Mouse (Mus musculus) lung, postnatal 0 days (tissue): ENCODE measurements at regions not wholly inside any gene's neighbourhood (a gene's known extent, or its start where the extent isn't known, plus 50 kb on each side); places are given as distances from the start of the nearest gene placed in this dataset.
A peak's percentile ranks its signal among the peaks of the same experiment; 100 is the strongest.

Experiments used
- ATAC-seq: fragments of 200-750 bp; cut with Nextera tagmentation; 2 replicates; pipeline ENCODE4 v1.8.0; 2017; ENCODE audit warnings: moderate library complexity
- DNase-seq: peaks from one replicate; pipeline ENCODE4 v3.0.0-alpha.2; 2016; ENCODE audit warnings: low spot score
- H3K27ac ChIP-seq: fragments of 300-500 bp; sonication (generic); 2 replicates; pipeline ENCODE4 v1.5.1; 2014; ENCODE audit warnings: antibody characterized with exemption, mild to moderate bottlenecking, low read length, mixed read lengths
- H3K27me3 ChIP-seq: fragments of 300-500 bp; sonication (generic); replicated peaks from 2 replicates; pipeline ENCODE4 v1.6.1; 2014; ENCODE audit warnings: low read length, mixed read lengths; ENCODE audit not compliant: insufficient read depth
- H3K36me3 ChIP-seq: fragments of 300-500 bp; sonication (generic); 2 replicates; pipeline ENCODE4 v1.6.1; 2014; ENCODE audit warnings: low read length, mixed read lengths; ENCODE audit not compliant: insufficient read depth
- H3K4me1 ChIP-seq: fragments of 300-500 bp; sonication (generic); 2 replicates; pipeline ENCODE4 v1.6.1; 2014; ENCODE audit warnings: antibody characterized with exemption, low read depth, low read length, mixed read lengths; ENCODE audit not compliant: insufficient read depth
- H3K4me2 ChIP-seq: fragments of 300-500 bp; sonication (generic); replicated peaks from 2 replicates; pipeline ENCODE4 v1.6.1; 2014; ENCODE audit warnings: low read depth, mild to moderate bottlenecking, low read length, moderate library complexity, mixed read lengths
- H3K4me3 ChIP-seq: fragments of 300-500 bp; sonication (generic); 2 replicates; pipeline ENCODE4 v1.5.1; 2014; ENCODE audit warnings: low read depth, low read length
- H3K9ac ChIP-seq: fragments of 300-500 bp; sonication (generic); replicated peaks from 2 replicates; pipeline ENCODE4 v1.6.1; 2014; ENCODE audit warnings: low read depth, mild to moderate bottlenecking
- H3K9me3 ChIP-seq: fragments of 300-500 bp; sonication (generic); 2 replicates; pipeline ENCODE4 v1.6.1; 2016; ENCODE audit warnings: low read length, mixed read lengths
- CTCF ChIP-seq: IDR thresholded peaks from 2 replicates; pipeline ENCODE4 v1.5.1; 2016; ENCODE audit warnings: antibody characterized with exemption, mild to moderate bottlenecking
- EP300 ChIP-seq: IDR thresholded peaks from 2 replicates; pipeline ENCODE4 v1.6.1; 2016; ENCODE audit warnings: antibody characterized with exemption, mild to moderate bottlenecking, control low read depth
- WGBS: fragments of 180-500 bp; shearing (Covaris S2); extraction: QIAGEN DNeasy Blood & Tissue Kit; methylation state at CpG from one replicate; pipeline ENCODE4 v1.1.7; 2014; 5-methylcytosine and 5-hydroxymethylcytosine counted together

DNA sequence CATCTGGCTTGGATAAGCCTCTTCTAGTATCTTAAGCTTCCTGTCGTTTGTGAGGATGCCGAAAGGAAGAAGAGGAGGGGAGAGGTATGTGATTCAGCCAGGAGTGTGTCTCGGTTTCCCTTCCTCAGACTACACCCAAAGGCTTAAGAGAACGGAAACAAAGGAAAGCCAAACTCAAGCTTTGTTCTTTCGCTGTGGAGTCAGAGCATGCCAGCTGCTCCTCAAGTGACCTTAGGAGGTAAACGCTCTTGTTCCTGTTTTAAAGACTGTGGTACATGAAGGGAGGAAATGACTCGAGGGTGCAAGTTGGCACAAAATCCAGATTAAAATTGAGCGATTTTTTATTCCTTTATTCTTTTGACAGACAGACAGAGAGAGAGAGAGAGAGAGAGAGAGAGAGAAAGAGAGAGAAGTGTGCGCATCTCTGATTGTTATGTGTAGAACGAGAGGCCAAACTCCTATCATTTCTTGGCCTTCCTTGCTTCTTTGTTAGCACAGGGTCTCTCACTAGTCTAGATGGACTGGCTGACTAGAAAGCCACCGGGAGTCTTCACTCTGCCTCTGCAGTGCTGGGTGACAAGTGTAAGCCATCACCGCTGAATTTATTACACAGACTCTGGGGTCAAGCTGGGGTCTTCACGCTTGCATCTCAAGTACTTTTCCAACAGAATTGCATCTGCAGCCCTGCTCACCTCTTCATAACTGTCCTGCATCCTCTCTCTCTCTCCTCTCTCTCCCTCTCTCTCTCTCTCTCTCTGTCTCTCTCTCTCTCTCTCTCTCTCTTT, 151.5 kb upstream of the Pde3a start:
- H3K4me3 ChIP-seq = no peak overlapping the region
- no peaks in the 10 kb centered on the region for H3K4me1 ChIP-seq
- H3K9me3 ChIP-seq = no peaks in the 10 kb centered on the region
- H3K9ac ChIP-seq = no peak overlapping the region
- H3K36me3 ChIP-seq = no peaks in the 10 kb centered on the region
- no peak overlapping the region for H3K4me2 ChIP-seq
- ATAC-seq (peak; percentile 86), DNase-seq (peak; percentile 69)
- TF ChIP-seq CTCF (no peak), EP300 (peak; percentile 85)
- WGBS = 41% methylated on average over 13 of the region's 13 CpGs
- peak overlapping the region; percentile 32 for H3K27ac ChIP-seq
- no peaks in the 10 kb centered on the region for H3K27me3 ChIP-seq

DNA sequence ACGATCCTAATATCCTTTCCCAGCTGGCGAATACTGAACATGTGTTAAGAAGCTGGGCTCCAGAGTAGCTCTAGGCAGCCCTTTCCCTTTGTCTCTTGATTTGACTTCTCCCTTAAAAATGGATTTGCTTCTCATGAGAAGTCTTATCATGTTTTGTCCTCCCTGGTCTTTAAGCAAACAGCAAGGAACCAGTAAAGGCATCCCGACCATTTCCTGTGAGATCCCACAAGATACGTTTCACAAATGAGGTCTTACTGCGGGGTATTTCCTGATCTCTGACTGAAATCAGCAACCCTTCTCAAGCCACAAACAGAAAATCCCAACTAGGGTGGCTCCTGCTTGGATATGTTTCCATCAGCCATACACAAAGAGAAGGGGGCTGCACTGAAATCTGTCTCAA, 130.8 kb upstream of the Pde3a start:
- Histone ChIP-seq H3K4me3 (no peak overlapping the region), H3K27ac (no peak overlapping the region), H3K9ac (no peak overlapping the region), H3K27me3 (no peaks in the 10 kb centered on the region), H3K36me3 (no peaks in the 10 kb centered on the region), H3K4me2 (no peak overlapping the region), H3K9me3 (no peaks in the 10 kb centered on the region), H3K4me1 (no peaks in the 10 kb centered on the region)
- no peak for TF ChIP-seq CTCF
- TF ChIP-seq EP300 = no peak; the same call in 1 of the 2 replicates
- WGBS = 38% methylated on average over 5 of the region's 5 CpGs
- ATAC-seq (no peak), DNase-seq (no peak)

DNA sequence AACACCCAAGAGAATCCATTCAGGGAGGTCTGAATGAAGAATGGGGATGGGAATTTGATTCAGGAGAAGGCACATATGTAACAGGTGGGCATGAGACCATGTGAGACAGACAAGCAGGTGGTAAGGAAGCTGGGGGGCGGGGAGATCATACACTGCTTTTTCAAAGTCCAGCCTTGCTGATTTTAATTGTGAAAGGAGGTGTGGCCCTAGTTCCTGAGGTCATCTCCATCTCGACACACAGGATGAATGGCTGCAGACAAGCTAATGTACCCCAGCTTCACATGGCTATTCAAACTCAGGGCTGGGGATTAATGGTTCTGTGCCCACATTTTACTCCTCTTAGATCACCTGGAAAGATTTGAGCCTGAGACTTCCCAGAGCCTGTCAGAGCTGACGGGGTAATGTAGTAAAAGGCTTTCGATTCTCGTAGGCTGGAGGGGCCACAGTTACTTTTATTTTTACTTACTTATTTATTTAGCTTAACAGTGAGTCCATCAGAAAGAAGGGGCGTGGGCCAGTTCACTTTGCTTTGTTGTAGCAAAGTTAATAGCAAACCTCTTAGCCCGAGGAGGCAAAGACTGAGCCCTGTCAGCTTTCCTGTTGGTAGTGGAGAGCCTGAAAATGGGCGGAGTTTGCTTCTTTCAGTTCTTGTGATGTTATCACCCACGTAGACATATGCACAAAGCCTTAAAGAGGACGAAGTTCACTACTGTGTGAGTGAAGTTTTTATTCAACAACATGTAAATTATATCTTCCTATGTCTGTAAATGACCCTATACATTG, 122.3 kb upstream of the Pde3a start:
- H3K9me3 ChIP-seq = no peaks in the 10 kb centered on the region
- TF ChIP-seq CTCF = no peak
- no peak for TF ChIP-seq EP300
- no peaks in the 10 kb centered on the region for H3K27me3 ChIP-seq
- no peak overlapping the region for H3K4me3 ChIP-seq
- no peaks in the 10 kb centered on the region for H3K36me3 ChIP-seq
- H3K9ac ChIP-seq = no peak overlapping the region
- DNase-seq (no peak), ATAC-seq (no peak)
- H3K4me1 ChIP-seq = no peaks in the 10 kb centered on the region
- 42% methylated on average over 10 of the region's 10 CpGs for WGBS
- H3K27ac ChIP-seq = no peak overlapping the region
- no peak overlapping the region for H3K4me2 ChIP-seq

GRCm38 (mm10) chr6:141129596-141129995, 119.5 kb upstream of the Pde3a start:
- ATAC-seq (no peak), DNase-seq (no peak)
- Histone ChIP-seq H3K4me1 (no peaks in the 10 kb centered on the region), H3K4me3 (no peak overlapping the region), H3K9me3 (no peaks in the 10 kb centered on the region), H3K27ac (no peak overlapping the region), H3K36me3 (no peaks in the 10 kb centered on the region), H3K4me2 (no peak overlapping the region), H3K27me3 (no peaks in the 10 kb centered on the region), H3K9ac (no peak overlapping the region)
- TF ChIP-seq CTCF (no peak), EP300 (no peak)
- whole genome bisulfite sequencing = 93% methylated on average over 1 of the region's 1 CpGs

DNA sequence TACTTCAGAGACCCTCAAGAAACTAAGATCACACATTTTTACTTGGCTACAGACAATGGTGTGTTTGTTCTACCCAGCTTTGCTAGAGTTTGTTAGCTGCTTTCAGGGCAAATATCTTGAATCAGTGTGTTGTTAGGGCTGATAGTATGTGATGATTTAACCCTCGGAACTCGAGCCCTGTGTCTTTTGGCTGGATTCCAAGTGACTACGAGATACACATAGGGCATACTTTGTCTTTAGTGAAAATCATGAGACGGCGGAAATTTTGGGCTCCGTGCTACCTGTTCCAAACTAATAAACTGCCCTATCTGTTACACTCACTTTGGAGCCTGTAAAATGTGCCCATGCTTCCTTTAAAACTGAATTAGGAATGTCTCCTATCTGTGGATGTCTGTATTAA, 114.9 kb upstream of the Pde3a start:
- ATAC-seq (no peak), DNase-seq (no peak)
- H3K9me3 ChIP-seq = no peaks in the 10 kb centered on the region
- no peak overlapping the region for H3K27ac ChIP-seq
- H3K4me2 ChIP-seq = no peak overlapping the region
- H3K36me3 ChIP-seq = no peaks in the 10 kb centered on the region
- TF ChIP-seq EP300 (no peak), CTCF (no peak)
- no peak overlapping the region for H3K9ac ChIP-seq
- WGBS = 29% methylated on average over 6 of the region's 6 CpGs
- H3K4me1 ChIP-seq = no peaks in the 10 kb centered on the region
- H3K4me3 ChIP-seq = no peak overlapping the region
- H3K27me3 ChIP-seq = no peaks in the 10 kb centered on the region

DNA sequence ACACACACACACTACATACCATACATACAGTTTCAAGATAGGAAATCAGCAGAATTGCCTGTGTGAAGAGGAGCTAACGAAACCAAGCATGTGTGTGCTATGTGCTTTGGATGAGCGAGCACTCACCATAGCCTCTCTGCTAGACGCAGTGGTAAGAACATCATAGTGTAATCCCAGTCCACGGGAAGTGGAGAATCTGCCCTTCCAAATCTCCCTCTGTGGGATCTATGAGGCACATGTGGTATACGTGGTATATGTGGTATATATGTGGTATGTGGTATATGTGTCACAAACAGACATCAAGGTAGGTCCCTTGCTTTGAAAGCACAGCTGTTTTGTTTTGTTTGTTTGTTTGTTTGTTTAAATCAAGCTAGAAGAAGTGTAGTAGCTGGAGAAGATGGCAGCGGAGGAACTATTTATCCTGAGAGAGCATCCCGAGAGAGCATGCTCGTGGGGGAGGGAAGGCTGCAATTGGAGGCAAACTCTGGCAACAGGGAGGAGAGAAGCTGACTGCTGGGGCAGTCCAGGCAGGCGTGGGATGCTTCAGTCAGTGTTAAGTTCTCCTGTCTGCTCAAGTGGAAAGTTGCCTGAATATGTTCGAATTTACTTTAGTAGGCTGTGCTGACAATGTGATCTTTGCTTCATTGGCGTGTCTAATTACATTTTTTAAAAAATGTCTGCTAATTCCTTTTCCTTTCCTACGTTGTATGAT, 112.2 kb upstream of the Pde3a start:
- H3K9ac ChIP-seq = no peak overlapping the region
- no peaks in the 10 kb centered on the region for H3K9me3 ChIP-seq
- H3K27ac ChIP-seq = no peak overlapping the region
- no peaks in the 10 kb centered on the region for H3K27me3 ChIP-seq
- no peak for TF ChIP-seq EP300
- TF ChIP-seq CTCF = no peak
- ATAC-seq = no peak
- no peak overlapping the region for H3K4me3 ChIP-seq
- H3K4me1 ChIP-seq = no peaks in the 10 kb centered on the region
- no peak for DNase-seq
- H3K4me2 ChIP-seq = no peak overlapping the region
- WGBS = 84% methylated on average over 12 of the region's 12 CpGs
- no peaks in the 10 kb centered on the region for H3K36me3 ChIP-seq
